Mouse (Mus musculus): ENCODE results near the gene Cenpb. TPM values are rescaled to one million over a fixed set of nuclear protein-coding genes. Genes with fewer than 3 reads are reported as not detected.

Gene Cenpb
- polyA plus RNA-seq, 1 experiment, result 27.7 TPM

- H3K27me3 ChIP-seq (ENCODE audit: control insufficient read depth), result no peaks in the 10 kb centered on the region; the same call in 1 of the 2 replicates
- TF ChIP-seq GATA1 (IDR thresholded peaks at IDR 0.05; ENCODE audit: low read length), result no peak
- no peak for TF ChIP-seq TAL1 (IDR thresholded peaks at IDR 0.05; ENCODE audit: low read length)
- peaks cover 56% of the 10 kb centered on the region for H3K4me1 ChIP-seq (ENCODE audit: control insufficient read depth)
- peaks cover 5% of the 10 kb centered on the region; the same call in 1 of the 2 replicates for H3K9me3 ChIP-seq (ENCODE audit: control insufficient read depth, low read length)
- peaks cover 98% of the 10 kb centered on the region for H3K36me3 ChIP-seq (ENCODE audit: control insufficient read depth)
- H3K4me3 ChIP-seq (replicated peaks), result no peak overlapping the region
These were observed 33.4 kb downstream of the Cenpb start for GRCm38 (mm10) chr2:131146193-131147042.

GRCm38 (mm10) chr2:131145536-131145935, 34.3 kb downstream of the Cenpb start:
- no peak overlapping the region for H3K4me3 ChIP-seq (replicated peaks)
- TF ChIP-seq GATA1 (IDR thresholded peaks at IDR 0.05; ENCODE audit: low read length), result no peak
- no peak for TF ChIP-seq TAL1 (IDR thresholded peaks at IDR 0.05; ENCODE audit: low read length)
- no peaks in the 10 kb centered on the region; the same call in 1 of the 2 replicates for H3K27me3 ChIP-seq (ENCODE audit: control insufficient read depth)
- peaks cover 56% of the 10 kb centered on the region for H3K4me1 ChIP-seq (ENCODE audit: control insufficient read depth)
- H3K9me3 ChIP-seq (ENCODE audit: control insufficient read depth, low read length), result peaks cover 5% of the 10 kb centered on the region; the same call in 1 of the 2 replicates
- peaks cover 98% of the 10 kb centered on the region for H3K36me3 ChIP-seq (ENCODE audit: control insufficient read depth)

GRCm38 (mm10) chr2:131145121-131145520, 34.7 kb downstream of the Cenpb start:
- TF ChIP-seq TAL1 (IDR thresholded peaks at IDR 0.05; ENCODE audit: low read length), result no peak
- TF ChIP-seq GATA1 (IDR thresholded peaks at IDR 0.05; ENCODE audit: low read length), result no peak
- Histone ChIP-seq H3K9me3 (ENCODE audit: control insufficient read depth, low read length) (peaks cover 5% of the 10 kb centered on the region; the same call in 1 of the 2 replicates), H3K27me3 (ENCODE audit: control insufficient read depth) (no peaks in the 10 kb centered on the region; the same call in 1 of the 2 replicates), H3K36me3 (ENCODE audit: control insufficient read depth) (peaks cover 95% of the 10 kb centered on the region), H3K4me1 (ENCODE audit: control insufficient read depth) (peaks cover 57% of the 10 kb centered on the region), H3K4me3 (replicated peaks) (no peak overlapping the region)

GRCm38 (mm10) chr2:131143007-131143780, 36.7 kb downstream of the Cenpb start:
- Histone ChIP-seq H3K4me3 (replicated peaks) (no peak overlapping the region), H3K27me3 (ENCODE audit: control insufficient read depth) (no peaks in the 10 kb centered on the region; the same call in 1 of the 2 replicates), H3K9me3 (ENCODE audit: control insufficient read depth, low read length) (peaks cover 5% of the 10 kb centered on the region; the same call in 1 of the 2 replicates), H3K4me1 (ENCODE audit: control insufficient read depth) (peaks cover 68% of the 10 kb centered on the region), H3K36me3 (ENCODE audit: control insufficient read depth) (peaks cover 92% of the 10 kb centered on the region)
- TF ChIP-seq GATA1 (IDR thresholded peaks at IDR 0.05; ENCODE audit: low read length) (no peak), TAL1 (IDR thresholded peaks at IDR 0.05; ENCODE audit: low read length) (no peak)

- peaks cover 92% of the 10 kb centered on the region for H3K36me3 ChIP-seq (ENCODE audit: control insufficient read depth)
- peaks cover 5% of the 10 kb centered on the region; the same call in 1 of the 2 replicates for H3K9me3 ChIP-seq (ENCODE audit: control insufficient read depth, low read length)
- no peak overlapping the region for H3K4me3 ChIP-seq (replicated peaks)
- TF ChIP-seq TAL1 (IDR thresholded peaks at IDR 0.05; ENCODE audit: low read length), result no peak
- no peak for TF ChIP-seq GATA1 (IDR thresholded peaks at IDR 0.05; ENCODE audit: low read length)
- H3K27me3 ChIP-seq (ENCODE audit: control insufficient read depth), result no peaks in the 10 kb centered on the region; the same call in 1 of the 2 replicates
- H3K4me1 ChIP-seq (ENCODE audit: control insufficient read depth), result peaks cover 72% of the 10 kb centered on the region
These were observed 37.3 kb downstream of the Cenpb start for GRCm38 (mm10) chr2:131142592-131142991.

GRCm38 (mm10) chr2:131141336-131141986, 38.4 kb downstream of the Cenpb start:
- no peaks in the 10 kb centered on the region; the same call in 1 of the 2 replicates for H3K27me3 ChIP-seq (ENCODE audit: control insufficient read depth)
- peaks cover 80% of the 10 kb centered on the region for H3K4me1 ChIP-seq (ENCODE audit: control insufficient read depth)
- TF ChIP-seq GATA1 (IDR thresholded peaks at IDR 0.05; ENCODE audit: low read length) (no peak), TAL1 (IDR thresholded peaks at IDR 0.05; ENCODE audit: low read length) (no peak)

GRCm38 (mm10) chr2:131140533-131140905, 39.3 kb downstream of the Cenpb start:
- Histone ChIP-seq H3K27me3 (ENCODE audit: control insufficient read depth) (no peaks in the 10 kb centered on the region; the same call in 1 of the 2 replicates), H3K4me1 (ENCODE audit: control insufficient read depth) (peaks cover 87% of the 10 kb centered on the region), H3K9me3 (ENCODE audit: control insufficient read depth, low read length) (peaks cover 5% of the 10 kb centered on the region; the same call in 1 of the 2 replicates), H3K36me3 (ENCODE audit: control insufficient read depth) (peaks cover 80% of the 10 kb centered on the region), H3K4me3 (replicated peaks) (no peak overlapping the region)
- no peak for TF ChIP-seq GATA1 (IDR thresholded peaks at IDR 0.05; ENCODE audit: low read length)
- TF ChIP-seq TAL1 (IDR thresholded peaks at IDR 0.05; ENCODE audit: low read length), result no peak

More at GRCm38 (mm10) chr2:131141336-131141986, 38.4 kb downstream of the Cenpb start:
- Histone ChIP-seq H3K4me3 (replicated peaks) (no peak overlapping the region), H3K9me3 (ENCODE audit: control insufficient read depth, low read length) (peaks cover 5% of the 10 kb centered on the region; the same call in 1 of the 2 replicates), H3K36me3 (ENCODE audit: control insufficient read depth) (peaks cover 89% of the 10 kb centered on the region)

GRCm38 (mm10) chr2:131139886-131140532, 39.9 kb downstream of the Cenpb start:
- peaks cover 5% of the 10 kb centered on the region; the same call in 1 of the 2 replicates for H3K9me3 ChIP-seq (ENCODE audit: control insufficient read depth, low read length)
- no peak overlapping the region for H3K4me3 ChIP-seq (replicated peaks)
- peaks cover 92% of the 10 kb centered on the region for H3K4me1 ChIP-seq (ENCODE audit: control insufficient read depth)
- no peaks in the 10 kb centered on the region; the same call in 1 of the 2 replicates for H3K27me3 ChIP-seq (ENCODE audit: control insufficient read depth)
- TF ChIP-seq GATA1 (IDR thresholded peaks at IDR 0.05; ENCODE audit: low read length) (no peak), TAL1 (IDR thresholded peaks at IDR 0.05; ENCODE audit: low read length) (no peak)
- H3K36me3 ChIP-seq (ENCODE audit: control insufficient read depth), result peaks cover 79% of the 10 kb centered on the region
